Mouse (Mus musculus) lung, embryonic 14.5 days (tissue): ENCODE results near the gene Gm49027. TPM values are rescaled to one million over a fixed set of nuclear protein-coding genes. Genes with fewer than 3 reads are reported as not detected.
A peak's percentile ranks its signal among the peaks of the same experiment; 100 is the strongest.

Experiments used
- ATAC-seq: fragments of 200-750 bp; cut with Nextera tagmentation; 2 replicates; pipeline ENCODE4 v1.8.0; 2017; ENCODE audit warnings: mild to moderate bottlenecking, moderate TSS enrichment, moderate library complexity; ENCODE audit not compliant: insufficient read depth
- DNase-seq: peaks from one replicate; pipeline ENCODE4 v3.0.0-alpha.2; 2015
- H3K27ac ChIP-seq: fragments of 300-500 bp; sonication (generic); 2 replicates; pipeline ENCODE4 v1.5.1; 2014; ENCODE audit warnings: low read depth, mild to moderate bottlenecking, moderate library complexity
- H3K27me3 ChIP-seq: fragments of 300-500 bp; sonication (generic); 2 replicates; pipeline ENCODE4 v1.6.1; 2014; ENCODE audit warnings: low read length, control low read depth; ENCODE audit not compliant: insufficient read depth
- H3K36me3 ChIP-seq: fragments of 300-500 bp; sonication (generic); 2 replicates; pipeline ENCODE4 v1.6.1; 2014; ENCODE audit warnings: control low read depth; ENCODE audit not compliant: insufficient read depth
- H3K4me1 ChIP-seq: fragments of 300-500 bp; sonication (generic); 2 replicates; pipeline ENCODE4 v1.6.1; 2014; ENCODE audit warnings: antibody characterized with exemption, control low read depth; ENCODE audit not compliant: insufficient read depth
- H3K4me2 ChIP-seq: fragments of 300-500 bp; sonication (generic); 2 replicates; pipeline ENCODE4 v1.6.1; 2014; ENCODE audit warnings: mild to moderate bottlenecking
- H3K4me3 ChIP-seq: fragments of 300-500 bp; sonication (generic); 2 replicates; pipeline ENCODE4 v1.5.1; 2014; ENCODE audit warnings: low read depth, low read length
- H3K9ac ChIP-seq: fragments of 300-500 bp; sonication (generic); 2 replicates; pipeline ENCODE4 v1.6.1; 2014
- H3K9me3 ChIP-seq: fragments of 300-500 bp; sonication (generic); 2 replicates; pipeline ENCODE4 v1.6.1; 2016; ENCODE audit warnings: low read depth, low read length, control low read depth
- CTCF ChIP-seq: IDR thresholded peaks from 2 replicates; pipeline ENCODE4 v1.5.1; 2016; ENCODE audit warnings: antibody characterized with exemption, low read depth
- WGBS: fragments of 180-500 bp; shearing (Covaris S2); extraction: QIAGEN DNeasy Blood & Tissue Kit; methylation state at CpG from one replicate; pipeline ENCODE4 v1.1.7; 2014; 5-methylcytosine and 5-hydroxymethylcytosine counted together
- polyA plus RNA-seq: library from polyadenylated mRNA; unstranded; fragments of >200 nt; fragmentation: Nextera tagmentation; extraction: Ambion mirVana; gene quantifications from 2 replicates; pipeline ENCODE4 v1.2.1, GENCODE M21; 2014

Gm49027 gene
- polyA plus RNA-seq, 1 experiment from 2014 or later: 0.53 TPM

DNA sequence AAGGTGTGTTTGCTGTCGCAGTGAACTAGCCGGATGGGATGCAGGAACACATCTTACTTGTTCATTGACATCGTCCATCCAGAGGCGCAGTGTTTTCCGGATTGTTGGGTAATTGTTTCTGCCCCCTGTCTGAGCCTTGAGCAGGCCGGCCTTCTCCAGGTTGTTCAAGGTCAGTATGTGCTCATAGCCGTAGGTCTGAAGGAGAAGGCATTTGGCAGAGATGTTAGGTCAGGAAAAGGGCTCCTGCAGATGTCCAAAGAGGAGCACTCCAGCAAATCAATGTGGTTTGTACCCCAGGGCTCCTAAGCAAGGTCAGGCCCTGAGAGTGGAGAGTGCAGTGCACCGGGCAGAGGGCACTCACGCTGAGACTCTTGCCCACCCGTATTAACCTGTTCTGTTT lies 8.5 kb upstream of the Gm49027 start:
- H3K4me1 ChIP-seq: no peaks in the 10 kb centered on the region
- H3K27me3 ChIP-seq: no peaks in the 10 kb centered on the region
- H3K9ac ChIP-seq: no peak overlapping the region
- ATAC-seq: no peak
- no peak for TF ChIP-seq CTCF
- DNase-seq: no peak
- no peaks in the 10 kb centered on the region for H3K9me3 ChIP-seq
- no peak overlapping the region for H3K27ac ChIP-seq
- whole genome bisulfite sequencing: 92% methylated on average over 10 of the region's 10 CpGs
- peaks cover 70% of the 10 kb centered on the region for H3K36me3 ChIP-seq
- H3K4me2 ChIP-seq: no peak overlapping the region
- H3K4me3 ChIP-seq: no peak overlapping the region

DNA sequence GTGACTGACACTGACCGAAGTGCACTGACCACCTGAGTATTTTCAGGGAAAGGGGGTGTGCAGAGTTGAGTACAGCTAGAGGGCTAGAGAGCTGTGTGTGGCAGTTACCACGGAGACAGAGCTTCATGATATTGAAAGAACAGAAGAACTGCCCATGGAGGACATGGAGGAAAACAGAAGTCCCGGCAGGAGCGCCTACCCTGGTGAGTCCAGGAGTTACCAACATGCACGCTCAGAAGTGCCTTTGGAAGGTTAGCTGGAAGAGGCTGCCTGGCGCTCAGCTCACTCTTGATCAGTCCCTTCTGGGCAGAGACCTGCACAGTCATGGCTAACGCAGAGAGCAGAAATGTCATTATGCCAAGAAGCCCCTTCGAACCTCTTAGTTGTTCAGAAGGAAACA lies 4.8 kb upstream of the Gm49027 start:
- ATAC-seq (no peak), DNase-seq (no peak)
- Histone ChIP-seq H3K9me3 (no peaks in the 10 kb centered on the region), H3K4me2 (no peak overlapping the region), H3K27ac (no peak overlapping the region), H3K27me3 (no peaks in the 10 kb centered on the region), H3K4me3 (no peak overlapping the region), H3K36me3 (peaks cover 64% of the 10 kb centered on the region), H3K4me1 (no peaks in the 10 kb centered on the region), H3K9ac (no peak overlapping the region)
- TF ChIP-seq CTCF: no peak
- WGBS: 85% methylated on average over 8 of the region's 8 CpGs

DNA sequence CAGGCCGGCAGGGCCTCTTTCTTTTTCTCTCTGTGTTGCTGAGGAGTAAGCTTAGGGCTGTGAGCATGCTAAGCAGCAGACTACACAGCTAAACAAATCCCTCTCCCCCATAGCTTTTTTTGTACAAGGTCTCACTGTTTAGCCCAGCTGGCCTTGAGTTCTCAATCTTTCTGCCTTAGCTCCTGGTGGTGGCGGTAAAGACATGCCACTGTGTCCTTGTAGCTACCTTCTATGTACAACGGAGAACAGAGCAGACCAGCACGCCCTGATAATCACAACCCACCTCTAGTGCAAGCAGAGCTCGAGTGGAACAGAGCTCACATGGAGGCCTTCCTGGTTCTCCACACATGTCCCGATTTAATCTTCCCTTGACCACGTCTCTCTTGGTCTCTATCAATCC lies 3.4 kb upstream of the Gm49027 start:
- H3K4me2 ChIP-seq: no peak overlapping the region
- H3K4me3 ChIP-seq: no peak overlapping the region
- no peak for DNase-seq
- WGBS: 65% methylated on average over 7 of the region's 7 CpGs
- TF ChIP-seq CTCF: no peak
- peaks cover 54% of the 10 kb centered on the region for H3K36me3 ChIP-seq
- no peaks in the 10 kb centered on the region for H3K27me3 ChIP-seq
- no peak overlapping the region for H3K27ac ChIP-seq
- no peak for ATAC-seq
- H3K9ac ChIP-seq: no peak overlapping the region
- no peaks in the 10 kb centered on the region for H3K9me3 ChIP-seq
- H3K4me1 ChIP-seq: 0 out of 2 replicates have a peak, but pooled peaks cover 4% of the 10 kb centered on the region

DNA sequence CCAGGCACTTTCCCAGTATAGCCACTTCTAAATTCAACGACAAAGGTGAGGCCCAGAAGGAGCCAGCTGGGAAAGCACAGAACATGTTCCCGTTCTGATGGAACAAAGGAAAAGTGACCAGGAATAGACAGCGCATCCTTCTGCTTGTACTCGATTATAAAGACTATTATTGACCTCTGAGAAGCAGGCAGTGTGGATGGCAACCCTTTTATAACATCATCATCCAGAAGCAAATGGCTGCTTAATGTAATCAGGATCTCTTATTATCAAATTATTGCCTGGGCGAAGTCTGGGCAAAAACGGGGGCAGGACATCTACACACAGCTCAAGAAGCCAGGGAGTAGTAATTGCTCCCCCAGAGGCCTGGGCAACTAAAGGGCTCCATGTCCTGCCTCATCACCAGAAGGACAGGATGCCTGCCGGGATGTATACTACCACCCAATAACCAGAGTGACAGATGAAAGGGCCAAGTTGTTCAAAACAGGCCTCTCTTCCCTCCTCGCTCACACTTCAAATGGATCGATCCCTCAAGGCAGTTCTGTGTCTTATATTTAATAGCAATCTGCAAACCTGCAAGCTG lies 718 bp upstream of the Gm49027 start:
- no peak for TF ChIP-seq CTCF
- DNase-seq (no peak), ATAC-seq (no peak)
- H3K4me2 ChIP-seq: no peak overlapping the region
- WGBS: 88% methylated on average over 9 of the region's 9 CpGs
- peaks cover 28% of the 10 kb centered on the region; the same call in 1 of the 2 replicates for H3K36me3 ChIP-seq
- H3K27ac ChIP-seq: no peak overlapping the region
- no peak overlapping the region for H3K4me3 ChIP-seq
- no peak overlapping the region for H3K9ac ChIP-seq
- no peaks in the 10 kb centered on the region for H3K27me3 ChIP-seq
- H3K9me3 ChIP-seq: no peaks in the 10 kb centered on the region
- peaks cover 8% of the 10 kb centered on the region; the same call in 1 of the 2 replicates for H3K4me1 ChIP-seq

GRCm38 (mm10) chr5:123524393-123524750 lies 916 bp downstream of the Gm49027 start:
- Histone ChIP-seq H3K36me3 (peaks cover 20% of the 10 kb centered on the region; the same call in 1 of the 2 replicates), H3K9me3 (no peaks in the 10 kb centered on the region), H3K27ac (no peak overlapping the region), H3K9ac (peak overlapping the region; percentile 13; the same call in 1 of the 2 replicates), H3K4me2 (peak overlapping the region; percentile 94), H3K4me3 (peak overlapping the region; percentile 94), H3K4me1 (peaks cover 8% of the 10 kb centered on the region; the same call in 1 of the 2 replicates), H3K27me3 (no peaks in the 10 kb centered on the region)
- peak; percentile 43 for TF ChIP-seq CTCF
- DNase-seq: peak; percentile 92
- peak; percentile 97 for ATAC-seq
- under 1% methylated on average over 27 of the region's 27 CpGs for WGBS

DNA sequence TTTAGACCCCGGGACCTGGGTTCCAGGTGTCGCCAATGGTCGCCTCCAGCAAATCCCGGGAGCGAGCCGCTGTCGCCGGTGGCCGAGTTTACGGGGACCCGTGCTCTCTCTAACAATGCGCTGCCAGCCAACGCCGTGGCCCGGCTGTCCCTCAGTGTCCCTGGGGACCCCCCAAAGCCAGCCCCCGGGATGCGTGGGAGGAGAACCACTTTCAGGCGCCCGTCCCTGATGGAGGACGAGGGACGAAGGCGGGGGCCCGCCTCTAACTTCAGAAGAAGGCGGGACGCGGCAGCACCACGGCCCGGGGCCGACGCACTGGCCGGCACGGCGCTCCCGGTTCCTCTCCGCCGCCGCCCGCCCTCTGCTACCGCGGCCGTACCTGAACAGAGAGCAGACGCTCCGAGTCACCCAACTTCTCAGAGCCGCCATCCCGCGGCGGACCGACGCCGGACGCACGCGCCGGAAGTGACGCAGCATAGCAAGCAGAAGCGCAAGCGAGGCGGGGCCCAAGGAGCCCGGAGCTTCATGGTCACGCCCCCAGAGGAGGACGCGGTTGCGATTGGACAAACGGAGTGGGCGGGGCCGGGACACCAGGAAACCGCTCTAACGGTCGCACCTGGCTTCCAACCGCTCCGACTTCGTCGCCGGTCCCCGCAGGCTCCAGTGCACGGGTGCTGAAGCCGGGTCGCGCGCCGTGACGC lies 1.4 kb downstream of the Gm49027 start, which contains the start of gene Diablo:
Diablo (minus strand) TSS at position 485 of the 701 bp plus-strand sequence.
- Histone ChIP-seq H3K27ac (peak within 1 kb of the TSS; percentile 8; the same call in 1 of the 2 replicates), H3K9me3 (no peaks in the 10 kb centered on the region), H3K4me3 (peak within 1 kb of the TSS; percentile 94), H3K27me3 (no peaks in the 10 kb centered on the region), H3K4me1 (peaks cover 8% of the 10 kb centered on the region; the same call in 1 of the 2 replicates), H3K4me2 (peak within 1 kb of the TSS; percentile 94), H3K36me3 (peaks cover 20% of the 10 kb centered on the region; the same call in 1 of the 2 replicates), H3K9ac (peak within 1 kb of the TSS; percentile 81)
- ATAC-seq (peak; percentile 98), DNase-seq (peak; percentile 100)
- under 1% methylated on average over 82 of the region's 82 CpGs for WGBS
- no peak for TF ChIP-seq CTCF

DNA sequence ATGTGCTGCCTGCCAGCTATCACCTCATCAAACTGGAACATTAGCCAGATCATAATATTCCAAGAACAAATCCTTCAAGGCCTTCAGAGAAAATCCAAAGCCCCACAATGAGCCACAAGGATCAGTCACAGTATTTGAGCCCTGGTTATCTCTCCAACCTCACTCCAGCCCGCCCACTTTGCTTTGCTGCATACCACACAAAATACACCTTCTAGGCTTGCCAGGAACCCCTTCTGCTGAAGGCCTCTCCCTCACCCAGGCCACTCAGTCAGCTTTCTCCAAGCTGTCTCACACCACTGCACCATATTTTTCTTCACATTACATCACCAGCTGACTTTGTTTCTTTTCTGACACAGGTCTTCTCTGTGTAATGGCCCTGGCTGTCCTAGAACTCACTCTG lies 3.1 kb downstream of the Gm49027 start:
- no peak overlapping the region for H3K9ac ChIP-seq

More for the DNA sequence above, 3.1 kb downstream of the Gm49027 start:
- Histone ChIP-seq H3K4me1 (peaks cover 8% of the 10 kb centered on the region; the same call in 1 of the 2 replicates), H3K4me2 (no peak overlapping the region), H3K36me3 (peaks cover 29% of the 10 kb centered on the region), H3K27ac (no peak overlapping the region), H3K27me3 (no peaks in the 10 kb centered on the region), H3K4me3 (no peak overlapping the region), H3K9me3 (no peaks in the 10 kb centered on the region)
- TF ChIP-seq CTCF: no peak
- WGBS: 82% methylated on average over 1 of the region's 1 CpGs
- ATAC-seq: no peak
- DNase-seq: no peak
